Mouse (Mus musculus): Measurements from ENCODE around the gene Tspan8. TPM values are rescaled to one million over a fixed set of nuclear protein-coding genes. Genes with fewer than 3 reads are reported as not detected.

The Tspan8 gene
- polyA plus RNA-seq, 1 experiment = 2.7 TPM

DNA sequence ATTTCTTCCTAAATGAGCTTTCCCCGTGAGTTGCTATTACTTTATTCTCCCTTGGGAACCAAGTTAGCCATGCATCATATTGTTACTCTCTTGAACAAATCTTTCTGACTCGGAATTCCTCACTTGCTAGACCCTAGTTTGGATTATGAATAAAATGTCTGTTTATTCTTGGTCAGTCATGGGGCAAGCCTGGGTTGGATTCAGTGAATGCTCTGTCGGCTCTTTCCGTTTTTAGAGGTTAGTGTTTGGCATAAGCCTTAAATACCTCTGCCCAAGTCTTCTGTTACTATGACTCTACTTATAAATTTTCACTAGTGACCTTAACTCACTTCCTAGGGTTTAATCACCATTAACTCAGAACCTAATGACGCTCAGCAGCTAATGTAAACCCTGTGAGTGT is 5.1 kb upstream of the Tspan8 start:
- Histone ChIP-seq H3K4me1 (ENCODE audit: control insufficient read depth, insufficient read depth, insufficient read length, low read length) (no peaks in the 10 kb centered on the region), H3K4me3 (ENCODE audit: insufficient read depth, low read depth, low read length) (no peak overlapping the region), H3K27ac (replicated peaks; ENCODE audit: low read depth, low read length) (no peak overlapping the region)

DNA sequence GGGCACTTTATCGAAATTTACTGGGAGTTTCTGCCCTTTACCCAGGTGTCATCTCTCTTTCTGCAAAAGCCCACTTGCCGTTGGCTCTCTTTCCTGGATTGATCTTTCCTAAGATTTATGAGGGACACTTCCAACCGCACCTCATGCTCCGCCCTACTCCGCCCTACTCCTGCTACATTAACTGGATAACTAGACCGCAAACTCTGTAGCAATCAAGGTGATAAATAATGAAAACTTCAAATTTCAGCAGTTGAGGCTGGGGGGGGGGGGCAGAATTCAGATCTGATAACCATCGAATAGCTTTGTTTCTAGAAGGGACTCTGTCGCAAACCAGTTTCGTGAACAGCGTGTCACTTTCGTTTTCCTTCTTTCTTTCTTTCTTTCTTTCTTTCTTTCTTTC is 1.8 kb upstream of the Tspan8 start:
- Histone ChIP-seq H3K4me3 (ENCODE audit: insufficient read depth, low read depth, low read length) (no peak overlapping the region), H3K4me1 (ENCODE audit: control insufficient read depth, insufficient read depth, insufficient read length, low read length) (no peaks in the 10 kb centered on the region), H3K27ac (replicated peaks; ENCODE audit: low read depth, low read length) (no peak overlapping the region)

DNA sequence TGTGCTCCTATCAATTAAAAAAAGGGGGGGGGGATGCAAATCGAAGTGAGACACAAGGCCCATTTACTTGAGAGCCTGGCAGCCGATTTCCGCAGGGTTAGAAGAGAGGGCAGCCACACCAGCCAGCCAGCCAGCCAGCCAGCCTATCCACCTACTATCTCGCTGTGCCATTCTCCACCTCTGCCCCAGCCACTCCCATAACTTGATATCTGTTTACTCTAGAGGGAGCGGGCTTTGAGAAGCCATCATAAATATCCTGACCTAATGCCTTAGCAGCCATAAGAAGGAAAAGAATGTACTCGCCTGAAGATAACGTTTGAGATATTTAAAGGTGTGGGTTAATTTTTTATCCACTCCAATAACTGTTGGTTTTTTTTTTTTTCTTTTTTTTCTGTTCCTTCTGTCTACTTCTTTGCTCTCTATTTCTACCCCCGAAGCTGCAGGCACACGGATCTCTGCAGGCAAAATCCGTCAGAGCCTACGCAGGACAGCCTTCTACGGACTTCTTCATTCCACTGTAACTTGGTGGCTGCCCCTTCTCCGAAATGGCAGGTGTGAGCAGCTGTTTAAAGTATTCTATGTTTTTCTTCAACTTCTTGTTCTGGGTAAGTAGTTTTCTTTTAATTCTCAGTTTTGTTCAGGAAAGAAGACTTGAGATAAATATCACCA is 558 bp downstream of the Tspan8 start:
- Histone ChIP-seq H3K27ac (replicated peaks; ENCODE audit: low read depth, low read length) (no peak overlapping the region), H3K4me1 (ENCODE audit: control insufficient read depth, insufficient read depth, insufficient read length, low read length) (no peaks in the 10 kb centered on the region), H3K4me3 (ENCODE audit: insufficient read depth, low read depth, low read length) (no peak overlapping the region)

DNA sequence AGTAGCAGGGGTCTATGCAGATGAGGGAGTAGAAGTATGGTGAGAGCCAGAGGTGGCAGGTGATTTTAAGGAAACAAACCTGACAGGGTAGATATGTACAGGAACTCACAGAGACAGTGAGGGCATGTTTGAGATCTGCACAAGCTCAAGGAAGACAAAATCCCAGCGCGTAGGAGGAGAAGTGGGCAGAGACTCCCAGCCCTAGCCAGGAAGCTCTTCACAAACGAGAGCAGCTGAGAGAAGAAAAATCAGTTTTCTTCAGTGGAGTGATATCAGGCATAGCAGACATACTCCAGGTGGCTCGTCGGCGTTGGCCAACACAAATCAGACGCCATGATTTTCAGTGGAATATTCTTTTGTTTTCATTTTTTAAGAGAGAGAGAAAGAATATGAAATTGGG is 8.7 kb downstream of the Tspan8 start:
- no peak overlapping the region for H3K27ac ChIP-seq (replicated peaks; ENCODE audit: low read depth, low read length)
- H3K4me3 ChIP-seq (ENCODE audit: insufficient read depth, low read depth, low read length) = no peak overlapping the region
- no peaks in the 10 kb centered on the region for H3K4me1 ChIP-seq (ENCODE audit: control insufficient read depth, insufficient read depth, insufficient read length, low read length)

DNA sequence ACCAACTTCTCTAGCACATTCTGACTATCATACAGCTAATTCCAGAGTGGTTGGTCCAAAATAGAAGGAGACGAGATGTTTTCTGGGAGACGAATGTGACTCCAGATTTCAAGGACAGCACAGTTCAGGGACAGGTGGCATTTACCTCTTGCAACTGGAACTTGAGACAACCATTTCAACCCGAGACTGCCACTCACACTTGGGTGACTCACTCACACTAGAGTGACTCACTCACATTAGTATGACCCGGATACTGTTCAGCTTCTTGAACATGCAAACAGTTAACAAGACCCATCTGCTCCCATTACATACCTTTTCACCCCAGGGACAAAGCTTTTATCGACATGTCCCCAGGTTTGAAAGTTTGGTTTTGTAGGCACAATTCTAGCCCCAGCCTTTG is 12.2 kb downstream of the Tspan8 start:
- no peak overlapping the region for H3K4me3 ChIP-seq (ENCODE audit: insufficient read depth, low read depth, low read length)
- no peaks in the 10 kb centered on the region for H3K4me1 ChIP-seq (ENCODE audit: control insufficient read depth, insufficient read depth, insufficient read length, low read length)
- H3K27ac ChIP-seq (replicated peaks; ENCODE audit: low read depth, low read length) = no peak overlapping the region

DNA sequence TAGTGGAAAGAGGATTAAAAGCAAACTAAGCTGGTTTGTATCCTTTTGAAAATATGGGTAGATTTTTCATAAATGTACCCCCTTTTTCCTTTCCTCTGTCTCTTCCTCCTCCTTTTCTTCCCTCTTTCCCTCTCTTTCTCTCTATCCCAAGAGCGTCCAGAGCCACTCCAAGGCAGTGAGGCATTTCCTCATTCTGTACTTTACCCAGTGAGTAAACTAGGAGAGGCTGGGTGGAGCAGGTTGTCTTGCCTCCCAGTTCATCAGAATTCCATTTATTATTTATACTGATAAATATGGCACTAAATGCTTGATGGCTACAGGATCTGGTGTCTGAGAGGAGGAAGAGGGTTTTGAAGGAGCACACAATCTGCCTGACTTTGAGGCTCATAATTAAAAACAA is 13.1 kb downstream of the Tspan8 start:
- Histone ChIP-seq H3K4me3 (ENCODE audit: insufficient read depth, low read depth, low read length) (no peak overlapping the region), H3K27ac (replicated peaks; ENCODE audit: low read depth, low read length) (no peak overlapping the region), H3K4me1 (ENCODE audit: control insufficient read depth, insufficient read depth, insufficient read length, low read length) (no peaks in the 10 kb centered on the region)

DNA sequence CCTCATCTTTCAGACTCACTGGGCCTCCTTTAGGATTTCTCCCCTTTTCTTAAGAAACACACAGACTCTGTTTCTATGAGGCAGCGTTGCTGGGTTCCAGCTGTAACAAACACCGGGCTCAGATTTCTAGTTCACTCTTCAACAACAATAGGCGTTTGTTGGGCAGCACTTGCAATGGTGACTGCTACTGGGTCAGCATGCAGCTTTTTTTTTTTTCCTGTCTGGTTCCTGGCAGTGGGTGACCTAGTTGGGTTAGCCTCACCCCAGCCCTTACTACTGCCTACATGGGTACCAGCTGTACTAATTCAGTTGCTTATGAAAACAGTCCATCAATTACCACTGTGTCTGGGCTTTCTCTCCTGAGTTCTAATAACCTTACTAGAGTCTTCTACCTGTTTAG is 14.1 kb downstream of the Tspan8 start:
- H3K4me3 ChIP-seq (ENCODE audit: insufficient read depth, low read depth, low read length) = no peak overlapping the region
- H3K4me1 ChIP-seq (ENCODE audit: control insufficient read depth, insufficient read depth, insufficient read length, low read length) = no peaks in the 10 kb centered on the region
- no peak overlapping the region for H3K27ac ChIP-seq (replicated peaks; ENCODE audit: low read depth, low read length)

DNA sequence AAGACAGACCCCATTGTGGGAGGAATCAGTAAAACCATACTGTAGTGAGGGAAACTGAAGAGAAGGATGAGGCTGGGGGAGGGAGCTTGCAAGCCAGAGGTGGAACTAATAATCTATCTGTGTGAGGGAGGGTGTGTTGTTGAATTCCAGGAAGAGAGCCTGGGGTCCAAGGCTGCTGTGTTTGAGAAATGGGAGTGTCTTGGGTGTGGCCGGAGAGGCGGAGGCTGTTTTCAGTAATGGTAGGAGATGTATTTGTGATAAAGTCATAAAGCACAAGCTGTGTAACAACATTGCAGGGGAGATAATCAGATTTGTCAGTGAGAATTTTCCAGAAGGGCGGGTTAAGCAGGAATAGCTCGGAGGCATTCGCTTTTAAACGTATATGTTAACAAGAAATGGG is 17.4 kb downstream of the Tspan8 start:
- Histone ChIP-seq H3K27ac (replicated peaks; ENCODE audit: low read depth, low read length) (no peak overlapping the region), H3K4me3 (ENCODE audit: insufficient read depth, low read depth, low read length) (no peak overlapping the region), H3K4me1 (ENCODE audit: control insufficient read depth, insufficient read depth, insufficient read length, low read length) (no peaks in the 10 kb centered on the region)

DNA sequence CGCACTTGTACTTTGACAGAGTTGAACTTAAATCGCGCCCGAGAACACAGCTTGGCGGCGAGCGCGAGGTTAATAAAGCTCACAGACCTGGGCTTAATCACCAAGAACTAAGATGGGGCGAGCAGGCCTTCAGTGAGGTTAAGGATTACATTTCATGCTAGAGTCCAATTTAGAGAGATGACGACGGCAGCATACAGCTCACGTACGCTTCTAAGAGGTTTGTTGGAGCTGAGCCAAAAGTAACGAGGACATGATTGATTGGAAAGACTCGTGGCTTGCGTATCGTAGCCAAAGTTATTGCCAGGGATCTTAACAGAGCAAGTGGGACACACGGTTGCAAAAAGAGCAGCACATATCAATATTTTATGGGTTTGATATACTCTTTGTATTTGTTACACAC is 30.3 kb downstream of the Tspan8 start:
- Histone ChIP-seq H3K27ac (replicated peaks; ENCODE audit: low read depth, low read length) (no peak overlapping the region), H3K4me1 (ENCODE audit: control insufficient read depth, insufficient read depth, insufficient read length, low read length) (no peaks in the 10 kb centered on the region), H3K4me3 (ENCODE audit: insufficient read depth, low read depth, low read length) (no peak overlapping the region)

DNA sequence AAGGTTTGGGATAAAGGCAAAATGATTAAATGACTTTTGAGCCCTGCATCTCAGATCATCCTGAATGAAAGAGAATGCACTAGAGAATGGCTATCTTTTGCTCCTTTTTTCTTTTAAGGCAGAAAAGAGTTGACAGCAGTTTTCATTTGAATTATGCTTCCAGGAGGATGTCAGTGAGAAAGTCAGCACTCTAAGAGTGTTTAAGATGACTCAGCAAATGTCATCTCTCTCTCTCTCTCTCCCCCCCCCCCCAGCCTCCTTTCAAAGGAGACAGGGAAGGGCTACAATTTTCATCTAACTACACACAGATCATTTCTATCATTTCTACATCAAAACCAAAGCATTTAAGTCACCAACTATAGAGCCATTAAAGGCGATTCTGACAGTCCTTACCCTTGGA is 31.9 kb downstream of the Tspan8 start:
- Histone ChIP-seq H3K4me3 (ENCODE audit: insufficient read depth, low read depth, low read length) (no peak overlapping the region), H3K27ac (replicated peaks; ENCODE audit: low read depth, low read length) (no peak overlapping the region), H3K4me1 (ENCODE audit: control insufficient read depth, insufficient read depth, insufficient read length, low read length) (no peaks in the 10 kb centered on the region)

DNA sequence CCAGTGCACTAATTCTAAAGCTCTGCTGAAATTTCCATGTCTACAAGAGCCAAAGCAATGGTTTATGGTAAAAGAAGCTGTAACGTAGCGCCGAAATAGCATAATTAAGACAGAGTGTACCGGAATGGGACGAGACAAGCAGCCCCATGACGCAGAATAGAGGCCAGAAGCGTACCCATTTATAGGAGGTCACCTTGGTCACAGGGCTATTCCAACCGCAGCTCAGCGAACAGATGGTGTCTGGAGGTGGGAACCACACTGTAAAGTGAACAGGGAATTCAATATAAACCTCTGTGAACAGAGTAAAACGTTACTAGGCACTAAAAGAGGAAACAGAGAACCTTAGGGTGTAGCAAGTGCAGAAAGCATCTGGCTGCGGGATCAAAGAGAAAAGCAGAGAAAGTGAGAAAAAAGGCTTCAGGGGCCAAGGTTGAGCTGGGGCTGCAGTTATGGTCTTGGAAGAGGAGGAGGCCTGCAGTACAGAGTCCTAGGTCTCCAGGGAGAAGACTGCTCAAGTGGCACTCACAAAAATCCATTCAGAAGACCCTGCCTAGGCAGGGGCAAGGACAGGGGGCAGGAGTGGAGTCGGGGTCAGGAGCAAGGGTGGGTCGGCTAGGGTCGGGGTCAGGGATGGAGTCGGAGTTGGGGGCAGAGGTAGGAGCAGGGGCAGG is 43.7 kb downstream of the Tspan8 start:
- Histone ChIP-seq H3K4me1 (ENCODE audit: control insufficient read depth, insufficient read depth, insufficient read length, low read length) (no peaks in the 10 kb centered on the region), H3K4me3 (ENCODE audit: insufficient read depth, low read depth, low read length) (no peak overlapping the region)

DNA sequence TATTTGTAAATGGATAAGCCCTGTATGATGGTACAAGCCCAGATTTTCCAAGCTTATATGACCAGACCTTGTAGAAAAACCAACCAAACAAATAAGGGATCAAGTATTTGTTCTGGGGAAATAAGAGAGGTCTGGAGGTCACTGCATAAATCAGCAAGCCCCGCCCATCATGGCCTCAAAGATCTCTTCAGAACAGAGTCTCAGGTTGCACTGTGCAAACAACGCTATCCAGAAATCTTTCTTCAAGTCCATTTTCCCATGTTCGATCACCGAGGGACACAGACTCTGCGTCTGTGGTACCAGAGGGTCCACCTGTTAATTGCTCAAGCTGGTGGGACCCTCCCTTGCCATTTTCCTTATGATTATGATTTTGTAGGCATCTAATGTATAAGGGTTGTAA is 45.3 kb downstream of the Tspan8 start:
- H3K4me1 ChIP-seq (ENCODE audit: control insufficient read depth, insufficient read depth, insufficient read length, low read length) = no peaks in the 10 kb centered on the region
- no peak overlapping the region for H3K27ac ChIP-seq (replicated peaks; ENCODE audit: low read depth, low read length)
- H3K4me3 ChIP-seq (ENCODE audit: insufficient read depth, low read depth, low read length) = no peak overlapping the region

More for the DNA sequence above, 43.7 kb downstream of the Tspan8 start:
- H3K27ac ChIP-seq (replicated peaks; ENCODE audit: low read depth, low read length) = no peak overlapping the region

DNA sequence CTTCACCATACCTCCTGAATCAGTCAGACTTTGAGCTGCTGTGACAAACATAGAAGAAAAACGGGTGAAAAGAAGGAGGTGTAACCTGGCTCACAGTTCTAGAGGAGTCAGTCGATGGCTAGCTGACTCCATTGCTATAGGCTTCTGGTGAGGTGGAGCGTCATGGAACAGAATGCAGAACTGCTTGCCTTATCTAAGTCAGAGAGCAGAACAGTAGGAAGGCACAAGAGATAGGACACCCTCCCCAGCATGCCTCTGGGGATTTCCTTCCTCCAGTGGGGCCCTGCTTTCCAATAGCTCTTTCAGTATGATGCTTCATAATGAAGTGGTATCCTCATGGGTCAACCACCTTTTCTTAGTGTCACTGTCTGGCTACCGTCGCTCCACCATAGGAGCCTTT is 66.1 kb downstream of the Tspan8 start:
- Histone ChIP-seq H3K4me3 (ENCODE audit: insufficient read depth, low read depth, low read length) (no peak overlapping the region), H3K27ac (replicated peaks; ENCODE audit: low read depth, low read length) (no peak overlapping the region), H3K4me1 (ENCODE audit: control insufficient read depth, insufficient read depth, insufficient read length, low read length) (no peaks in the 10 kb centered on the region)

DNA sequence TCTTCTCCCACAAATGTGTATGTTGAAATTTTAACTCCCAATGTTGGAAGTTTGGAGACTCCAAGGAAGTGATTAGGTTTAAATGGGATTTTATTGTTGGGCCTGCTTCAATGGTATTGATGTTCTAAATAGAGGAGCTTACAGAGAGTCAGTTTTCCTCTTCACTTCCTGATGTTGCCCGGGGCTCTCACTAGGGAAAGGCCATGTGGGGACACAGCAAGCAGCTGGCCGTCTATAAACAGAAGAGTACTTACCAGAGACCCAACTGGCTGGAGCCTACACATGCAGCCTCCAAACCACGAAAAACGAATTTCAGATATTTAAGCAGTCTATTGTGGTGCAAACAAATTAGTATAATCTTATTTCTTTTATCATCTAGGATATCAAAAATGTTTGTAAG is 75.3 kb downstream of the Tspan8 start:
- Histone ChIP-seq H3K4me1 (ENCODE audit: control insufficient read depth, insufficient read depth, insufficient read length, low read length) (no peaks in the 10 kb centered on the region), H3K27ac (replicated peaks; ENCODE audit: low read depth, low read length) (no peak overlapping the region), H3K4me3 (ENCODE audit: insufficient read depth, low read depth, low read length) (no peak overlapping the region)

DNA sequence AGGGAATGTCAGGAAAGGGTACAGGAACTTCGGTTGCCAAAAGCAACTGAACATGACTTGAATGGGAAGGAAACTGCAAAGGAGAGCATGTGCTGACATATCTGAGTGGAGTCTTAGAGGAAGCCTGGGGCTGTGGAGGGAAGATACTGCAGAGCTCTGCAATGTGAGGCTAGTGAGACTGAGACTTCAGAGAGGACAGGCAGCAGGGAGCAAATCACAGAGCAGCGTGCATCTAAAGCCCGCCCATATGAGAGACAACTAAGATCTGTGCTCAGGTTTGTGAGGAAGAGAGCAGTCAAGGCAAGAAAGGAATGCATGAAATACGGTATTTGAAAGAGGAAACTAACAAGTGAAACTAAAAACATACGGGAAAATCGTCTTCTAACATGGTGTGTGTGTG is 76.3 kb downstream of the Tspan8 start:
- Histone ChIP-seq H3K27ac (replicated peaks; ENCODE audit: low read depth, low read length) (no peak overlapping the region), H3K4me1 (ENCODE audit: control insufficient read depth, insufficient read depth, insufficient read length, low read length) (no peaks in the 10 kb centered on the region), H3K4me3 (ENCODE audit: insufficient read depth, low read depth, low read length) (no peak overlapping the region)

DNA sequence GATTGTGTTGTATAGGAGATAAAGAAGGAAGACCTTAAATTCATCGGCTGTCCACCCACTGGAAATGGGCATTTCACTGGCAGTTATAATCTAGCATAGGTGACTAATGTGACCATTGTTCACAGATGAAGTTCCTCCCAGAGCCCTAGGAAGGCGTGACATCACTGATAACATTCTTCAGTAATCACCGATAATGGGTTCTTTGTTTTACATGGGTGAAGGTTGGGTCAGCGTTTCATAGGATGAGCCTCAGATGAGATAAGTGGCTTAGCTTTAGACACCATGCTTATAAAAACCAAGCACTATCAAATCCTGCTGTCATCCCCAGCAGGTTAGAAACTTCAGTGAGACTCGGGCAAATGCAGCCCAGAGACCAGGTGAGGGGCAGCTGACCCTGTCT is 77.4 kb downstream of the Tspan8 start:
- Histone ChIP-seq H3K27ac (replicated peaks; ENCODE audit: low read depth, low read length) (no peak overlapping the region), H3K4me3 (ENCODE audit: insufficient read depth, low read depth, low read length) (no peak overlapping the region), H3K4me1 (ENCODE audit: control insufficient read depth, insufficient read depth, insufficient read length, low read length) (no peaks in the 10 kb centered on the region)

All from brown adipose tissue, adult 24 weeks (tissue).